Mouse (Mus musculus): ENCODE data around the gene Rasgef1a. TPM values are rescaled to one million over a fixed set of nuclear protein-coding genes. Genes with fewer than 3 reads are reported as not detected.

The Rasgef1a gene
- polyA plus RNA-seq, 1 experiment, result 1.1 TPM

GRCm38 (mm10) chr6:118071416-118071815 is 60.2 kb downstream of the Rasgef1a start:
- H3K36me3 ChIP-seq (ENCODE audit: control insufficient read depth, insufficient read depth, low read length), result no peaks in the 10 kb centered on the region
- DNase-seq, result no peak
- H3K4me3 ChIP-seq (ENCODE audit: control insufficient read depth, insufficient read depth, low read length), result no peak overlapping the region
- H3K4me1 ChIP-seq (replicated peaks; ENCODE audit: control insufficient read depth, insufficient read depth, low read length), result peaks cover 5% of the 10 kb centered on the region; the same call in 1 of the 2 replicates
- no peak overlapping the region for H3K27ac ChIP-seq (ENCODE audit: control insufficient read depth, insufficient read depth, low read length)
- WGBS, result 64% methylated on average over 3 of the region's 3 CpGs
- TF ChIP-seq CTCF (IDR thresholded peaks at IDR 0.05; ENCODE audit: borderline replicate concordance, control insufficient read depth, extremely low read depth, insufficient read depth, low read length, poor library complexity) (no peak), POLR2A (IDR thresholded peaks at IDR 0.05; ENCODE audit: control insufficient read depth, extremely low read depth, insufficient read depth, low read length, poor library complexity) (no peak)
- H3K27me3 ChIP-seq (ENCODE audit: control insufficient read depth, insufficient read depth, low read length), result no peaks in the 10 kb centered on the region; the same call in 1 of the 2 replicates

GRCm38 (mm10) chr6:118072176-118072575 is 60.9 kb downstream of the Rasgef1a start:
- WGBS, result 81% methylated on average over 1 of the region's 1 CpGs
- peaks cover 5% of the 10 kb centered on the region; the same call in 1 of the 2 replicates for H3K4me1 ChIP-seq (replicated peaks; ENCODE audit: control insufficient read depth, insufficient read depth, low read length)
- no peaks in the 10 kb centered on the region for H3K36me3 ChIP-seq (ENCODE audit: control insufficient read depth, insufficient read depth, low read length)
- no peak overlapping the region for H3K4me3 ChIP-seq (ENCODE audit: control insufficient read depth, insufficient read depth, low read length)
- TF ChIP-seq POLR2A (IDR thresholded peaks at IDR 0.05; ENCODE audit: control insufficient read depth, extremely low read depth, insufficient read depth, low read length, poor library complexity) (no peak), CTCF (IDR thresholded peaks at IDR 0.05; ENCODE audit: borderline replicate concordance, control insufficient read depth, extremely low read depth, insufficient read depth, low read length, poor library complexity) (no peak)
- no peak for DNase-seq
- no peaks in the 10 kb centered on the region for H3K27me3 ChIP-seq (ENCODE audit: control insufficient read depth, insufficient read depth, low read length)
- no peak overlapping the region for H3K27ac ChIP-seq (ENCODE audit: control insufficient read depth, insufficient read depth, low read length)

GRCm38 (mm10) chr6:118074151-118074550 is 62.9 kb downstream of the Rasgef1a start:
- TF ChIP-seq POLR2A (IDR thresholded peaks at IDR 0.05; ENCODE audit: control insufficient read depth, extremely low read depth, insufficient read depth, low read length, poor library complexity) (no peak), CTCF (IDR thresholded peaks at IDR 0.05; ENCODE audit: borderline replicate concordance, control insufficient read depth, extremely low read depth, insufficient read depth, low read length, poor library complexity) (no peak)
- no peaks in the 10 kb centered on the region for H3K36me3 ChIP-seq (ENCODE audit: control insufficient read depth, insufficient read depth, low read length)
- no peaks in the 10 kb centered on the region for H3K4me1 ChIP-seq (replicated peaks; ENCODE audit: control insufficient read depth, insufficient read depth, low read length)
- no peak overlapping the region for H3K27ac ChIP-seq (ENCODE audit: control insufficient read depth, insufficient read depth, low read length)
- no peaks in the 10 kb centered on the region for H3K27me3 ChIP-seq (ENCODE audit: control insufficient read depth, insufficient read depth, low read length)
- DNase-seq, result no peak
- 73% methylated on average over 3 of the region's 3 CpGs for WGBS
- no peak overlapping the region for H3K4me3 ChIP-seq (ENCODE audit: control insufficient read depth, insufficient read depth, low read length)

- no peaks in the 10 kb centered on the region for H3K4me1 ChIP-seq (replicated peaks; ENCODE audit: control insufficient read depth, insufficient read depth, low read length)
- no peaks in the 10 kb centered on the region for H3K27me3 ChIP-seq (ENCODE audit: control insufficient read depth, insufficient read depth, low read length)
- TF ChIP-seq POLR2A (IDR thresholded peaks at IDR 0.05; ENCODE audit: control insufficient read depth, extremely low read depth, insufficient read depth, low read length, poor library complexity), result no peak
- TF ChIP-seq CTCF (IDR thresholded peaks at IDR 0.05; ENCODE audit: borderline replicate concordance, control insufficient read depth, extremely low read depth, insufficient read depth, low read length, poor library complexity), result no peak
- H3K27ac ChIP-seq (ENCODE audit: control insufficient read depth, insufficient read depth, low read length), result no peak overlapping the region
- H3K4me3 ChIP-seq (ENCODE audit: control insufficient read depth, insufficient read depth, low read length), result no peak overlapping the region
- DNase-seq, result no peak
- H3K36me3 ChIP-seq (ENCODE audit: control insufficient read depth, insufficient read depth, low read length), result no peaks in the 10 kb centered on the region
- 94% methylated on average over 3 of the region's 3 CpGs for WGBS
These were observed 65.0 kb downstream of the Rasgef1a start for GRCm38 (mm10) chr6:118076256-118076655.

- H3K36me3 ChIP-seq (ENCODE audit: control insufficient read depth, insufficient read depth, low read length), result no peaks in the 10 kb centered on the region
- no peaks in the 10 kb centered on the region for H3K4me1 ChIP-seq (replicated peaks; ENCODE audit: control insufficient read depth, insufficient read depth, low read length)
- no peak overlapping the region for H3K27ac ChIP-seq (ENCODE audit: control insufficient read depth, insufficient read depth, low read length)
- no peak overlapping the region for H3K4me3 ChIP-seq (ENCODE audit: control insufficient read depth, insufficient read depth, low read length)
- no peak for DNase-seq
- H3K27me3 ChIP-seq (ENCODE audit: control insufficient read depth, insufficient read depth, low read length), result no peaks in the 10 kb centered on the region
- WGBS, result 96% methylated on average over 8 of the region's 8 CpGs
- TF ChIP-seq CTCF (IDR thresholded peaks at IDR 0.05; ENCODE audit: borderline replicate concordance, control insufficient read depth, extremely low read depth, insufficient read depth, low read length, poor library complexity) (no peak), POLR2A (IDR thresholded peaks at IDR 0.05; ENCODE audit: control insufficient read depth, extremely low read depth, insufficient read depth, low read length, poor library complexity) (no peak)
These were observed 65.5 kb downstream of the Rasgef1a start for GRCm38 (mm10) chr6:118076748-118077147.

GRCm38 (mm10) chr6:118077421-118077820 is 66.2 kb downstream of the Rasgef1a start:
- no peak for TF ChIP-seq POLR2A (IDR thresholded peaks at IDR 0.05; ENCODE audit: control insufficient read depth, extremely low read depth, insufficient read depth, low read length, poor library complexity)
- no peak for TF ChIP-seq CTCF (IDR thresholded peaks at IDR 0.05; ENCODE audit: borderline replicate concordance, control insufficient read depth, extremely low read depth, insufficient read depth, low read length, poor library complexity)

GRCm38 (mm10) chr6:118078751-118079150 is 67.5 kb downstream of the Rasgef1a start:
- Histone ChIP-seq H3K4me3 (ENCODE audit: control insufficient read depth, insufficient read depth, low read length) (no peak overlapping the region), H3K27ac (ENCODE audit: control insufficient read depth, insufficient read depth, low read length) (no peak overlapping the region), H3K36me3 (ENCODE audit: control insufficient read depth, insufficient read depth, low read length) (no peaks in the 10 kb centered on the region), H3K4me1 (replicated peaks; ENCODE audit: control insufficient read depth, insufficient read depth, low read length) (no peaks in the 10 kb centered on the region), H3K27me3 (ENCODE audit: control insufficient read depth, insufficient read depth, low read length) (no peaks in the 10 kb centered on the region)
- TF ChIP-seq CTCF (IDR thresholded peaks at IDR 0.05; ENCODE audit: borderline replicate concordance, control insufficient read depth, extremely low read depth, insufficient read depth, low read length, poor library complexity), result no peak
- TF ChIP-seq POLR2A (IDR thresholded peaks at IDR 0.05; ENCODE audit: control insufficient read depth, extremely low read depth, insufficient read depth, low read length, poor library complexity), result no peak
- WGBS, result 77% methylated on average over 10 of the region's 10 CpGs
- no peak for DNase-seq

More at GRCm38 (mm10) chr6:118077421-118077820, 66.2 kb downstream of the Rasgef1a start:
- no peak overlapping the region for H3K27ac ChIP-seq (ENCODE audit: control insufficient read depth, insufficient read depth, low read length)
- H3K27me3 ChIP-seq (ENCODE audit: control insufficient read depth, insufficient read depth, low read length), result no peaks in the 10 kb centered on the region
- no peak for DNase-seq
- no peak overlapping the region for H3K4me3 ChIP-seq (ENCODE audit: control insufficient read depth, insufficient read depth, low read length)
- no peaks in the 10 kb centered on the region for H3K4me1 ChIP-seq (replicated peaks; ENCODE audit: control insufficient read depth, insufficient read depth, low read length)
- H3K36me3 ChIP-seq (ENCODE audit: control insufficient read depth, insufficient read depth, low read length), result no peaks in the 10 kb centered on the region
- WGBS, result 34% methylated on average over 7 of the region's 7 CpGs
